Mouse (Mus musculus) telencephalon, adult 2 months (tissue): ENCODE results near the gene Gm11639.

Source experiments
- DNase-seq: peaks from one replicate; pipeline ENCODE4 v3.0.0-alpha.2; 2011; ENCODE audit warnings: low read depth, low spot score

The Gm11639 gene

DNA sequence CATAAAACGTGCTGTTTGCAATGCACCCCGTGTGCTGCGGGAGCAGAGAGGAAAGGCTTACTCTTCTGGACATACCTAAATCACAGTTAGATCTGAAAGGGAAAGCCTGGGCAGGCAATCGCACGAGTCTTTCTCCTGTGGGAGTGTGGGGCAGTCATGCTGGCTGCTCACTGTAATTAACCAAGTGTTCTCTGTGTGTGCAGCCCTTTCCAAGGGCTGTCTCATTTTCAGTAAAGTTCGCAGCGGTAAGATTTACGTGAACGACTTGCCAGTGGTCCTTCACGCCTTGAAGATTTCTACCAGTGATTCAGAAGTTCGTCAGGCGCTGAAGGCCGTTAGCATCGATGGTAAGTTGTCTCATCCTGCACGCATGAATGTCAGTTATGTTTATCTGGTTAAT lies 18.6 kb downstream of the Gm11639 start:
- DNase-seq = no peak

DNA sequence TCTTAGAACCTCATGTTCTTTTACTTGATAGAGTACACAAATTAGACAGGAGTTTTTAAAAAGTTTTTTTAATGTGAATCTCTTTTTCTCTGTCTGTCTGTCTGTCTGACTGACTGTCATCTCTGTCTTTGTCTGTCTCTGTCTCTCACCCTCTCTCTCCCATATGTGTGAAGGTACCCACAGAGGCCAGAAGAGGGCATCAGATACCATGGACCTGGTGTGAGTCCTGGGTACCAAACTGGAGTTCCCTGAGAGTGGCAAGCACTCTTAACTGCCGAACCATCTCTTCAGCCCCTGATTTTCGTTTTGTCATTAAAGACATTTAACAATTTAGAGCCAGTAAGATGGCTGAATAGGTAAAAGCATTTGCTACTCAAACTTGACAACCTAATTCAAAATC lies 21.6 kb downstream of the Gm11639 start:
- DNase-seq = no peak

DNA sequence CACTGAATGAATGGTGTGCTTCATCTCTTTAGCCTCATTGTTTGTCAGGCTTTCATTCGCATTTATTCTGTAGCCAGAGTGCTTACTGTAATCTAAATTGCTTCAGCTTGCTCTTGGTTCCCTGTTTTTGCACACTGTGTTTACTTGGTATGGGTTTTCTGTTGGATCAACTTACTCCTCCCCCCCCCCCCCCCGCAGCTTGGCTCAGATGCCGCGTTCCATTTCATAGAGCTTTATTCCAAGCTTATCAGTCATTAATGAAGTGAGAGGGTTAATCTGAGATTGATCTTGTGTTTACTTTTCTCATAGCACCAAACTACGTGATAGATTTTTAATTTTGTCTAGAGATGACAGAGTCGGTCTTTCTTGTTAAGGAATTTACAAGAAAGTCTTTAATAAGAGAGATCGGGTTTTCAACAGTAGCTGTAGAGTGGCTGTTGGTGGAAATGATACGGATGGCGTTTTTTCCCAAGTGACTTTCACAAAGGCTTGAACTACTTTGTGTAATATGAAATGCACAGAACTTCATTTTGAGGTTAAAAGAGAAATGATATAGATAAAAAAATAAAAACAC lies 59.6 kb downstream of the Gm11639 start:
- no peak for DNase-seq

DNA sequence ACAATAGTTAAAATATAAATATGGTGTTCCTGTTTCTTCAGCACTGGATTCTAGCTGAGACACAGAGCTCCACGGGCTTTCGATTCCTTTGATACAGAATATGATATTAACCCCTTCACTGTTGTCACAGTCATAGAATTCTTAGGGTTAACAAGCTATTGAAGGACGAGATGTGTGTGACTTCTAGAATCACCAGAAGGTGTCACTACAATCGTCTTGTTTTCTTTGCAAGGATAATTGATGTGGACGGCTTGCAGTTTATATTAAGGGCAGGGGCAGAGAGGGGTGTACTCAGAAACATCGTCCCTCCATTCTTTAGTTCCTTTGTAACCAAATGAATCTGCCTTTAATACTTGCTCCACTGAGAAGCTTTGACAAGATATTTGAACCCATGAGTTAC lies 80.3 kb downstream of the Gm11639 start:
- no peak for DNase-seq

DNA sequence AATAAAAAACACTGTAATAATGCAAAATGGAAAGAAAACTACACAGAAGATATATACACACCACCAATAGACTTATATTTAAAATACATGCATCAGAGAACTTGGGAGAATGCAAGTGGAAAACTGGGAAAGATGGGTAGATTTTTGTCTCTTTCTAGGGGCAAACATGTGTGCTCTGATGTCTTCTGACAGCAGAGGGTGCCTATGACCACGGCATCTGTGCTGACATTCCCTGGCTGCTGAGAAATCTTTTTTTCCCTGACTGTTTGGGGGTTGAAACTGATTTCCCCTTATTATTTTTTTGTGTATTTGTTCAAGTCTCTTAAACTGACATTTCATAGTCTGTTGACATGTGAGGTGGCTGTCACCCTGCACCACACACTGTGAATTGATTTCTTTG lies 81.6 kb downstream of the Gm11639 start:
- no peak for DNase-seq

DNA sequence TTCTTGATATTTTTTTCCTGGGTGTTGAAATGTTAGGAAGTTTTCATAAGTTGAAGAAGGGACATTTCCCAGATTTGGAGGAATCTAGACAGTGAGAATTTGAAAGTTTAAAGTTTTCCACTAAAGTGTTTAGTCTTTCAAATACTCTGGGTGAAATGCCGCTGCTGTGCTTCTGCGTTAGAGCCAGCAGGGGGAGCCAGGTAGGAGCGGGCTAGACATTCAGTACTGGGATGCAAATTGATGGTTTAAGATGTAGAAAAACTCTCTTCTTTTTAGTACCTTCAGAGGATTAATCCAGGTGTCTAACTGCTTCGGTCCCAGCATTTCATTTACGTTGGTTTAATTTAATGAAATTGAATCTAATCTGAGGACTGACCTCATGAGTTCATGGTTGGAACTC lies 82.6 kb downstream of the Gm11639 start:
- DNase-seq = peak; percentile 2

DNA sequence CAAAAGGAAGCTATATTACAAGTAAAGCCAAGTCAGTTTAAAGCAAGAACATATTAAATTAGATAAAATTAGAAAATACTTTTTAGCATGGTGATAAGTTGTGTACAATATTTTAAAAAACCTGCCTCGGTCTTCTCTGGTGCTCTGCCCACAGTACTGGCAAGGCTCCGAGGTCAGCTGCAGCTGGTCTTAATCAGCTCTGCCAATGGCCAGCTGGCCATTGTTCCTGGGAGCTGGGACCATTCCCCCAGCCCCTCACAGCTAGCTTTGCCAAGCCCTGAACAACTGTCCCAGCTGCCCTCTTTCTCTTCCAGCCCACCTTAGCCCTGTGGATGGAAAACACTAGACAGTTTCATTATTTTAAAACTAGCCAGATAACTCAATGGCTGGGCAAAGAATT lies 93.3 kb downstream of the Gm11639 start:
- no peak for DNase-seq

DNA sequence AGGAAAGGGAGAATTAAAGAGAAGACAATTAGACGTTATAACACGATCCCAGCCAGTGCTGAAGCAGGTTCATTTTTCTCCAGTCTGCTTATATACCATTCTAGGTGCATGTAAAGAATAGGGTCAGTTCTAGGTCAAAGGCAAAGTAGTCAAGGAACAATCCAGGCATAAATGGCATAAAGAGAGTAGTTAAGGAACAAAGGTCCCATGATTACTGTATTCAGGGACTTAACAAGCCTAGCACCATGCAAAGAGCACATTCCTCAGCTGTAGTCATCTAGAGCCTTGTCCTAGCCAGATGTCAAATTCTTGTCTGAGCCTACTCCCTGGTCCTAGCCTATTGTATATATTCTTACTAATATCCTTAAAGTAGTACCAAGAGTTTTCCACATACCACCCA lies 259.2 kb downstream of the Gm11639 start:
- DNase-seq = no peak

DNA sequence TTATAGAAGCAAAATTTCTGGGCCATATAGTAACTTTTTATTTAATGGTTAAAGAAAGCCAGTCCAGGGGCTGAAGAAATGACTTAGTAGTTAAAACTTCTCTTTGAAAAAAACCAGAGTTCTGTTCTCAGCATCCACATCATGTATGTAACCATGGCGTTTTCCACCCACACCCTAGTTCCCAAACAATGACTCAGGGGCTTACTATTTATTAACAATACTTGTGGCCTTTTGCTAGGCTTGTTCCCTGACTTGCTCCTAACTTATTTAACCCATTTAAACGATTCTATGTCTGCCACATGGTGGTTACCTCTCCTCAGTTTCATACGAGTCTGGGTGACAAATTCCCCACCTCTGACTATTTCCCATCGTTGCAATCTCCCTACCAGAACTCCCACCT lies 266.8 kb downstream of the Gm11639 start:
- DNase-seq = no peak

DNA sequence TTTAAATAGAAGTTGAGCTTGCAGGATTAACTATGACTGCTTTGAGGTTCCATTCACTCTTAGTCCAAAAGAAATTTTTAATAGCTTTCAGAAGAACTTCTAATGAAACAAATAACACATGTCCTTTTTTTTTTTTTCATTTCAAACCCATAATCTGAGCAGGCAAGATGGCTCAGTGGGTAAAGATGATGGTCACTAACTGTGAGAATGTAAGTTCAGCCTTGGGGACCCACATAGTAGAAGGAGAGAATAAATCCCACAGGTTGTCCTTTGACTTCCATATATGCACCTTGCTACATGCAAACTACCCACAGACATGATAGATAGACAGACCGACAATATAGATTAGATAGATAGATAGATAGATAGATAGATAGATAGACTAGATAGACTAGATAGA lies 282.4 kb downstream of the Gm11639 start:
- no peak for DNase-seq

DNA sequence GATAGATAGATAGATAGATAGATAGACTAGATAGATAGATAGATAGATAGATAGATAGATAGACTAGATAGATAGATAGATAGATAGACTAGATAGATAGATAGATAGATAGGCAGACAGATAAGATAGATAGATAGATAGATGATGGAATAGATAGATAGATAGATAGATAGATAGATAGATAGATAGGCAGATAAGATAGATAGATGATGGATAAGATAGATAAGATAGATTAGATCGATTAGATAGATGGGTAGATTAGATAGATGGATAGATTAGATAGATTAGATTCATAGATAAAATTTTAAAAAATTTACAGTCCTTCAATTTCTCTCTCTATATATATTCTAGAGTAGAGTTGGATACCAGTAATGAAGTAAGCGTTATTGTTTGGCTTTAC lies 282.9 kb downstream of the Gm11639 start:
- DNase-seq = no peak

DNA sequence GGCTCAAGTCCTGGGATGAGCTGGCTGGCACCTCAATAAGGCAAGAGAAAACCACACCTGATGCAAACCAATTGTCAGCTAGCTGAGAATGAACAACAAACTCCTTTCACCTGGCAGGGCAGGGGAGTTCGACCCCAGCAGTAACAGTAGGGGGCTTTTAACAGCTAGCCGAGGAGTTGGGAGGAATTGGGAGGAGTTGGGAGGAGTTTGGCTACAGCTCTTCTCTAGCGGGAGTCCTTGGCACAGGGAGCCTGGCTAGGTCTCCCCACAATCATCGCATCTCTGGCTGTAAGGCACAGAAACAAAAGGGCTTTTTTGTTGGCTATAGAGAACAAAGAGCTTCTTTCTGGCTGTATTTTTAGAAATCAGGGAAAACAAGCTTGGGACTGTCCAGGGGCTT lies 285.8 kb downstream of the Gm11639 start:
- DNase-seq = peak; percentile 11

DNA sequence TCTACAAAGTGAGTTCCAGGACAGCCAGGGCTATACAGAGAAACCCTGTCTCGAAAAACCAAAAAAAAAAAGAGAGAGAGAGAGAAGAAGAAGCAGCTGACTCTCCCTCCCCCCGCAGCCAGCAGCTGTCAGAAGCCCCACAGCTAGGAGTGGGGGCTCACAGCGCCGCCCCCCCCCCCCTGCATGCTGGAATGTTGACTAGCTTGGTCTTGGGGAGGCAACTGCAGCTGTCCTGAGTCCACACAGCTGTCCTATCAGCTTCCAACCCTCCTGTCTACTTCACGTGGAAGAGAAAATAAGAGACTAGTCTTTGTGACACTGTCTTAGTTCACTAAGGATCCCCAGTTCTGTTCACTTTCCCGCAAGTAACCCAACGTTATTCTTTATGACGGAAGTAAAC lies 287.0 kb downstream of the Gm11639 start:
- DNase-seq = no peak

DNA sequence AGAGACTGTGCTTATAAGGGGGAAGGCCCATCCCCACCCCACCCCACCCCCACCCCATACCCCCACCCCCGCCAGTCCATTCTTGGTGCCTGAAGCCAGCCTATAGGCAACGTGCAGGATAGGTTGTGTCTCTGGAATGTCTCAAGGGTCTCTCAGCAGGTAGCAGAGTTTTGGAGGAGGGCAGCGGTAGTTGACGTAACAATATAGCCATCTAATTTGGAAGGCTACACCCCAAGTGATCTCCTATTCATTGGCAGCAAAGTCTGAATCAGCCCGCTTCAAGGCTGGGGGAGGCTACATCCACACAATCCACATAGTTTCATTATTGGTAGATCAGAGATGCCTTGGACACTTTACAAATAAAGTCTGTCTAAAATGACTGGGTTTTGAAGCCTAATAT lies 292.5 kb downstream of the Gm11639 start:
- DNase-seq = no peak

DNA sequence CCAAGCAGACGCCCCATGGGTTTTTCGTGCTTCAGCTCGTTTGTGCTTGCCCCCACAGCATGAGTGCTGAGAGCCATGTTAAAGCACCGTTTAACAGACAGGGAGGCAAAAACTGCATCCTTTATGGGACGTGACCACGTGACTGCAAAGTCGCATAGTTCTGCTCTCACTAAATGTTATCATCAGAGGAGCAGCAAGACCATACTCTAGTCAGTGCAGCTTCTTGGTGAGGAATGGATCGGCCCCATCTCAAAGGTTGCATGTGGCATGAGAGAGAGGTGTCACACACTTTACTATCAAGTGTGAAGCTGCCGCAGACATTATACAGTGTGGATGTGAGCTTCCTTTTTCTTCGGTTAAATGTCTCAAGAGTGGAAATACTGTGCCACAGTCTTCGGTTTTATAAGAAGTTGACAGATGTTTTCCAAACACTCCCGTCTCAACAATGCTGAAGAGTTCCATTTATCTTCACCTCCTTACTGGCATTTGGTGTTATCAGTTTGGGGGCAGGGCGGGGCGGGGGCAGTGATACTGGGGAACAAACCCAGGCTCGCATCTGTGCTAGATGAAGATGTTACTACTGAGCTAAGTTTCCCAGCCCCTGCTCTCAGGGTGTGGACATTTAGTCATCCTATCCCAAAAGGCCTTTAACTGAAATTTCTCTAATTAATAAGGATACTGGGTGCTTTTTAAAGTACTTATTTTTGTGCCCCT lies 296.0 kb downstream of the Gm11639 start:
- no peak for DNase-seq

DNA sequence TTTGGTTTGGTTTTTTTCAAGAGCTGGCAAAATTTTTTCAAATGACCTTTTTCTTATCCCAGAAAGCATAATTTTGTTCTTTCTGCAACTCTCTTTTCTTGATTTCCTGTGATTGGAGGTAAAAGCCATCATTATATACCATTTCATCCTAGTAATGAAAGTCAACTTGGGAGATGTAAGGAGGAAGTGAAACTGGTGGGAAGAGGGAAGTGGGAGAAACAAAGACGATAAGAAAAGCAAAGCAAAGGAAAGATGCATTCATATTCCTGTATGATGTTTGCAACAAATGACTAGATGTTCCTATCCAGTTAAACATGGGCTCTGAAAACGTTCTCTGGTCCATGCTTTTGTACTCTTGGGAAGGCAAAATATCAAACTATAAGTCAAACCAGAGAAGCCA lies 323.7 kb downstream of the Gm11639 start:
- DNase-seq = no peak

DNA sequence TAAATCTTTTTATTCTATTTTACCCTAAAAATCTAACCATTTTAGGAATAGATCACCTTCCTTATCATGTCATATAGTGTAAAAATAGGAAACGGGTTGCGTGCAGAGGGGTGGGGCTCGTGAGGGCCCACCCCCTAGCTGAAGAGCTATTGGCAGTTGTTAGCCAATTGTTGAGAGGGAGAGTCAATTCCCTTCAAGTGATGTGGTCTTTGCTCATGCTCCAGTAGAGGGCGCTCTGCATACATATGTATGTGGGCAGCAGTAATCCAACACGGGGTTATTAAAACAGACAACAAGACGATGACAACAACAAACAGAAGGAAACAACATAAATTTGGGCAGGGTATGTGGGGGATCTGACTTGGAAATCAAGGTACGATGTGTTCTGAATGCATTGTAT lies 335.6 kb downstream of the Gm11639 start:
- DNase-seq = no peak

DNA sequence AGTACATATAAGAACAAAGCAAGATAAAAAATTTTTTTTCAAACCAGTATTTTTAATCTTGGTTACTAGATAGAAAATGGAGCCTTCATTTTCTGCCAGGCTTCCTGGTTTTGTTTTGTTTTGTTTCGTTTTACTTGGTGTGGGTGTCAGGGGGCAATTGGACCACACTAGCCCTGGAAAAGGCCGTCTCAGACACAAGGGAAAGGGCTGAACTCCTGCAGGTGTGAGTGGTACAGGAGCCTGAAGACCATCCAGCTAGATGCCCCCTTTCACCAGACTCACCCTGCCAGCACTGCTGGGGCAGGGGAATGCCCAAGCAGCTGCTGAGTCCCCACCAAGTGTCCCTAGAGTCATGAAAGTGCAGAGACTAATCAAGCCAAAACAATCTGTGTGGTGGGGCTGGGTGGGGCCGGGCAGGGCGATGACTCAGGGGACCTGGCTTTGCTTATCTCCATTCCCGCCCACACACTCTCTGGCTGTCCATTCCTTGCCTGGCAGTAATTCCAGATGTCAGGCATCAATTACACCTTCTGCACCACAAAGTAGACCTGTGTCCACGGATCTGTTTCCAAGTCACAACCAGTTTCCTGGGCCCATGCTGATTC lies 343.3 kb downstream of the Gm11639 start:
- no peak for DNase-seq

DNA sequence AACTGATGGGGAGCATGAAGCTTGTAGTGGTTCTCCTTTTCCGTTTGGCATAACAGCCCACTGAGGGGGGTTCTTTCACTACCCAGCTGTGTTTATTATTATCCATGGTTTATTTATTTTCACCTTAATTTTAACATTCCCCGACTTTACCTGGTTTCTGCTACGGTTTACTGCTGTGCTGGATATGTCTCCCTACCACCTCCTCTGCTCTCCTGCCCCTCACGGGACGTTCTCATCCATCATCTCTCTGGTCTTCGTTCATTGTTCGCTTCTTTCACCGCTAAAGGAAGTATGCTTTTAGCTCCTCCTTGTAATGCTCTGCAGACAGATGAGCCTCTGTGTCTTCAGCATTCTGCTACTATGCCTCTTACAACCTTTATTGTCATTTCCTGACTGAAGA lies 344.0 kb downstream of the Gm11639 start:
- DNase-seq = no peak

DNA sequence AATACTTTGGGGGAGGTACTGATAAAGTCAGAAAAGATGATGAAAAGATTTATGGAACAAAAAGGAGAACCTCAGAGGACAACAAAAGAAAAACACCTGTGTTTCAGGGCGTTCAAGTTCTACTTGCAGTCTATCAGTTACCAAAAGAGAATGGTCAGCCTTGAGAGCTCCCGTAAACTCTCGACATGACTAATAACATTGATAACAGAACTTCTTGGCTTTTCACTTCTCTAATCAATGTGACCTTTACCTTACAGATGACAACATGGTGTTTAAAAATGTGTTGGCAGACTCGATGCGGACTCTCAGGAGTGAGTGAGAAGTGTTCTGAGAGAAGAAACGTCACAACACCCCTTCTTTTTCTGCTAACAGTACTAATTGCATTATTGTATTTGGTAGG lies 344.7 kb downstream of the Gm11639 start:
- no peak for DNase-seq

DNA sequence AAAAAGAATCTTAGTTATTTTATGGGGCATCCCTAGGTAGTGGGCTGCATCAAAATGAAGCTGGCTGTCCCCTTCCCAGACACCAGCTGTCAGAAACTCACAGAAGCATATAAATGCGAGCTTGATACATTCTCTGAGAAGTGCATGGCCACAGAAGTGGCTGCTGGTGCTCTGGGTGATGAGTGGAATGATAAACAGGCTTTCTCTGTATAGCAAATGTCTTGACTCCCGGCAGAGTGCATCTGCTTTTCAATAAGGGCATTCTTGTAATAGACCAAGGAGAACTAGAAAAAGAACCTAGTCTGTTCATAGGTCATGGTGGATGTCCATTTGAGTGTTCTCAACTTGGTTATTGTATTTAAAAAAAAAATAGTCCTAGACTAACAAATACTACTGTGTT lies 345.6 kb downstream of the Gm11639 start:
- DNase-seq = no peak

DNA sequence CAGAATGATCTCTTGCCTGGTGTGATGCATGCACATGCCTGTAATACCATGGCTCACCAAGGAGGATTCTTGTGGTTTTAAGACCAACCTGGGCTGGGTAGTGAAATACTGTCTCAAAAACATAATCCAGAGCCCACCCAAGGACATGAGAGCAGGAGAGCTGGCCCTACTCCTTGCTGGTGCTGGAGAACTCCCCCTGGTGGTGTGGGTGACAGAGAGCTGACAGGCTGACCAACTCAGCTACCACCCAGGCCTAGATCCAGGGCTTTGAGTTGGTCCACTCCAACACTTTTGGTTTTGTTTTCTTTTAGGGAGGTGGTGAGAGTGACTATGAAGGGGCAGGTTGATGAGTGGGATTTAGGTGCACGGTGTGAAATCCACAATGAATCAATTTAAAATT lies 349.6 kb downstream of the Gm11639 start:
- no peak for DNase-seq

DNA sequence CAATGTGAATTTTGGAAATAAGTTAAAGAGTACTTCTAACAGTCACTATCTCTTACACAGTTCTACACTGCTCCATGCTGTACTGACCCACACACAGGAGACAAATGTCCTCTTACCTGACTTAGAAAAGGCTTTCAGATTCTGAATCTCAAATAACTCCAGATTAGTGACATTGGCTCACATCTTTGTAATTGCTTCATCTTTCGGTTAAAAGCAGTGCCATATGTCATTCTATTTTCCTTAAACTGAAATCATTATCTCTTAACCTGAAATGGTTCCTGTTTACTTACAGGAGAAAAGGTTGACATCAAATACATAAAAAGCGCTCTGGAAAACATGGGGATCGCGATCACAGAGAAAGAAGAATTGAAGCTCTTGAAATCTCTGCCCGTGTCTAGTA lies 377.8 kb downstream of the Gm11639 start, which contains the start of gene Efcab3:
Efcab3 (plus strand) TSS at position 301 of the 400 bp plus-strand sequence.
- no peak for DNase-seq
